Mouse (Mus musculus) heart, postnatal 25 days (tissue): ENCODE results near the gene Ptprz1. TPM values are rescaled to one million over a fixed set of nuclear protein-coding genes. Genes with fewer than 3 reads are reported as not detected.

Experiments
- DNase-seq: peaks from one replicate; pipeline ENCODE4 v3.0.0; 2022; ENCODE audit warnings: low spot score
- intact Hi-C: fragments of 180-260 bp; cut with DNase I; formaldehyde crosslinking; loops from one replicate; pipeline ENCODE4 v1.15.1; 2025
- total RNA-seq, 2 experiments: library from RNA; stranded (reverse); gene quantifications; 2 replicates each; pipeline ENCODE4 v1.2.3; 2021

Gene Ptprz1
- under 1 TPM; 0.73 to 0.88 TPM for total RNA-seq

- intact Hi-C loops: no loop called here
- DNase-seq: no peak
These were observed at the start of gene Ptprz1 for GRCm38 (mm10) chr6:22874781-22875613. Gene Ptprz1, plus strand, starts transcription at chr6:22875502.

GRCm38 (mm10) chr6:22833637-22834036 lies 41.7 kb upstream of the Ptprz1 start:
- intact Hi-C loops: no loop called here
- no peak for DNase-seq

- DNase-seq: no peak
These were observed 41.0 kb upstream of the Ptprz1 start for GRCm38 (mm10) chr6:22834100-22834970.

GRCm38 (mm10) chr6:22875614-22876541 lies 576 bp downstream of the Ptprz1 start:
- DNase-seq: no peak
- intact Hi-C loops: no loop called here

More at GRCm38 (mm10) chr6:22834100-22834970, 41.0 kb upstream of the Ptprz1 start:
- intact Hi-C loops: no loop called here

- intact Hi-C loops: no loop called here
- DNase-seq: no peak
These were observed 12.7 kb downstream of the Ptprz1 start for GRCm38 (mm10) chr6:22887978-22888377.

GRCm38 (mm10) chr6:22889333-22889732 lies 14.0 kb downstream of the Ptprz1 start:
- intact Hi-C loops: no loop called here
- DNase-seq: no peak

GRCm38 (mm10) chr6:22901983-22902382 lies 26.7 kb downstream of the Ptprz1 start:
- intact Hi-C loops: no loop called here
- DNase-seq: no peak

- intact Hi-C loops: no loop called here
- no peak for DNase-seq
These were observed 33.4 kb downstream of the Ptprz1 start for GRCm38 (mm10) chr6:22908510-22909256.

- no peak for DNase-seq
- intact Hi-C loops: no loop called here
These were observed 34.1 kb downstream of the Ptprz1 start for GRCm38 (mm10) chr6:22909257-22909907.

GRCm38 (mm10) chr6:22909908-22910260 lies 34.6 kb downstream of the Ptprz1 start:
- intact Hi-C loops: no loop called here

GRCm38 (mm10) chr6:22922880-22923279 lies 47.6 kb downstream of the Ptprz1 start:
- intact Hi-C loops: no loop called here

More at GRCm38 (mm10) chr6:22909908-22910260, 34.6 kb downstream of the Ptprz1 start:
- DNase-seq: no peak

GRCm38 (mm10) chr6:22932768-22933265 lies 57.5 kb downstream of the Ptprz1 start:
- DNase-seq: no peak
- intact Hi-C loops: no loop called here

More at GRCm38 (mm10) chr6:22922880-22923279, 47.6 kb downstream of the Ptprz1 start:
- DNase-seq: no peak

- intact Hi-C loops: no loop called here
- DNase-seq: no peak
These were observed 61.8 kb downstream of the Ptprz1 start for GRCm38 (mm10) chr6:22937126-22937525.

- DNase-seq: no peak
- intact Hi-C loops: no loop called here
These were observed 62.2 kb downstream of the Ptprz1 start for GRCm38 (mm10) chr6:22937526-22937925.

GRCm38 (mm10) chr6:22944191-22944590 lies 68.9 kb downstream of the Ptprz1 start:
- intact Hi-C loops: no loop called here
- no peak for DNase-seq

GRCm38 (mm10) chr6:22963374-22963773 lies 88.1 kb downstream of the Ptprz1 start:
- intact Hi-C loops: no loop called here
- DNase-seq: no peak

GRCm38 (mm10) chr6:22968073-22968472 lies 92.8 kb downstream of the Ptprz1 start:
- intact Hi-C loops: no loop called here
- DNase-seq: no peak

- intact Hi-C loops: loop anchor here (10.0 kb wide), 1 partner anchor 859 kb away; no protein-coding TSS in a partner anchor
- DNase-seq: no peak
These were observed 108.6 kb downstream of the Ptprz1 start for GRCm38 (mm10) chr6:22983769-22984519.
